Mouse (Mus musculus) lung, postnatal 10 days (tissue): ENCODE measurements at regions not wholly inside any gene's neighbourhood (a gene's known extent, or its start where the extent isn't known, plus 50 kb on each side); places are given as distances from the start of the nearest gene placed in this dataset.

Experiments
- DNase-seq: peaks from one replicate; pipeline ENCODE4 v3.0.0; 2021

GRCm38 (mm10) chr6:97741427-97741826 lies 65.4 kb upstream of the Mitf start:
- DNase-seq = no peak

- no peak for DNase-seq
Observed at GRCm38 (mm10) chr6:97740851-97741201, 66.0 kb upstream of the Mitf start.

- DNase-seq = peak; percentile 78
Observed at GRCm38 (mm10) chr6:97740107-97740850, 66.6 kb upstream of the Mitf start.

- DNase-seq = no peak
Observed at GRCm38 (mm10) chr6:97738846-97739245, 68.0 kb upstream of the Mitf start.

DNA sequence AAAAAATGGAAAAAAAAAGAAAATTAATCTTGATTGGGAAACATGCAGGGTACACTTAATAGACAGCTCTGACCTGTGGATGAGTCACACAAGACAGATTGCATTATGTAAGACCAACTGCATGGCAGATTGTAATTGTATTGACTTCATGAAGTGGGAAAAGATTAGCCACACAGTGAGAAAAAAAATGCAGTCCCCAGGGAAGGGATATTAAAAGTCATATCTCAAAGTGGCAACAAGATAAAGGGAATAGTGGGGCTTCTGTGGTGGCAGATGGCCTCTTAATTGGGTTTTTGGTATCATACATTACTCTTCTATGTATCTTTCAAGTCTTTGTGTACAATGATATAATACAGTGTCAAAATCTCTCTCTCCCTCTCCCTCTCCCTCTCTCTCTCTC lies 76.0 kb upstream of the Mitf start:
- DNase-seq = no peak

GRCm38 (mm10) chr6:97718184-97718910 lies 88.5 kb upstream of the Mitf start:
- no peak for DNase-seq

DNA sequence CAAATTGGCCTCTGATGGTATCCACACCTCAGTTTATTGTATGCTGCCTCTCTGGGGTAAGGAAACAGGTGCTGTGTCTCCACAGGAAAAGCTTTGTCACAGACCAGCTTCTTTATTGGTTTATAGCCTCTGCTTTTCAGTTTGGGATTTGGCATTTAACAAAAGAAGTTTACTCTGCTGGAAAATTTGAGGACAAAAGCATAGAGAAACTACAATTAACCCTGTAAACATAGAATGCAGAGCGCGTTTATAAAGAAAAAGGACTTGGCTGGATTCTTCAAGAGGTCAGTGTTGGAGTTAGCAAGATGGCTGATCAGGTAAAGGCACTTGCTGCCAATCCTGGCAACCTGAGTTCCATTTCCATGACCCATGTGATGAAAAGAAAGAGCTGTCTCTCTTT lies 90.1 kb upstream of the Frmd4b start:
- no peak for DNase-seq

- no peak for DNase-seq
Observed at GRCm38 (mm10) chr6:97704361-97704760, 87.0 kb upstream of the Frmd4b start.

GRCm38 (mm10) chr6:97699752-97700098 lies 82.4 kb upstream of the Frmd4b start:
- no peak for DNase-seq

DNA sequence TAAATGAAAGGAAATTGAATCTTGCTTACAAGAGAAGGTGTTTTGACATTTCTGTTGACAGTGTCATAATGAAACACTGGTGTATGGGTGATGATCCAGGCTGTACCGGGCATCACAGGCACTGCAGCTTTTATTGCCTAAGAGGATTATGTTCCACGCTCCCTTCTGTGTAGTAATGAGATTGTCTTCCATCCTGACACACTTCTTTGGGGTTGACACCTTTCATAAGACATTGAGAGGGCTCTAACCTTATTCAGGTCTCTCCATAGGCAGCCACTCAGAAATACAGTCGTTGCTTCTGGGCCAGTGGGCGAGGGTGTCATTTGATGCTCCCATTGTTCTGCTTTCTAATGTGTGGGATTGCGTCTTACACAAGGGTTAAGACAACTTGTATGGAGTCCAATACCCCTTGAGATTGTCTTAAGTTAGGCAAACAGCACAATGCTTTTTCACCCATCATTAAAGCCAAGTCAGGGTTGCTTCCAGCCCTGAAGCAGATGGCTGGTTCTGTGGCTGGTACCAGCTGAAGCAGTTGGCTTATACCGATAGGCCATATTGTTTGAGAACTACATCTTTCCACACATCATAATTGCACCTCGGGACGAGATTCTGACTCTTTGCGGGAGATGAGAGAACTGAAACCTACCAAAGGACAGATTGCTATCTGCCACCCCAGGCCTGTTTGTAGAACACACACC lies 81.9 kb upstream of the Frmd4b start:
- DNase-seq = no peak

GRCm38 (mm10) chr6:97693281-97693680 lies 75.9 kb upstream of the Frmd4b start:
- DNase-seq = no peak

DNA sequence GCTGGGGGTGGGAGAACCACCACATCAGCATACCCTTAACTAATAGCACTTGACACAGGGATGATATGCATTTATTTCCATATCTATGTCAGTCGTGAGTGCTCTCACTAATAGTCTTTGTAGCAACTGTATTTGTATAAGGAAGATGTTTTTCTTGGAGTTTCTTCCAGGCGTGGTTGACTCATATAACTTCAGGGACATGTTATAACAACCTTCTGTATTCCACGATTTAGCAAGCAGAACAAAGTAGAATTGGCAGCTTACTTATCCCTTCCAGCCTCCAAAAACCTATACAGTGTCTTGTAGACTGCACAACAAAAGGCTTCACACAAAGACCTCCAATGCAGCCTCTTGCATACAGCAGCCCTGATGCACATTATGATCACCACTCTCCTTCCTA lies 73.8 kb upstream of the Frmd4b start:
- DNase-seq = no peak

DNA sequence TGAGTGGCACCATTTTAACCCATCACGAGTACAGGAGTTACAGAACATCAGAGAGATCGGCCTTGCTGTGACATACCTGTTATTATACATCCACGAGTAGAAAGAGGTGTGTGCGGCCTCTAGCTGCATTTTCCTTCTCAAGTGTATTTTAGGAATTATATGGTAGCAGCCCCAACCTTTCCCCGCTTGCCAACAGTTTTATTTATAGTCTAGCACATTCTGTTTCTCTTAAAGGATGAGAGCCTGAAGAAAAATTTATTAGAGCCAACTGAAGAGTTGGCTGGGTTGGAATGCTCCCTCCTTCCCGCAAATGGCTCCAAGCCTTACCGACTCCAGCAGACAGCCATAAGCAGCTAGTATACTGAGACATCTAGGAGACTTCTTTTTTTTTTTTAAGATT lies 67.0 kb upstream of the Frmd4b start:
- DNase-seq = no peak

DNA sequence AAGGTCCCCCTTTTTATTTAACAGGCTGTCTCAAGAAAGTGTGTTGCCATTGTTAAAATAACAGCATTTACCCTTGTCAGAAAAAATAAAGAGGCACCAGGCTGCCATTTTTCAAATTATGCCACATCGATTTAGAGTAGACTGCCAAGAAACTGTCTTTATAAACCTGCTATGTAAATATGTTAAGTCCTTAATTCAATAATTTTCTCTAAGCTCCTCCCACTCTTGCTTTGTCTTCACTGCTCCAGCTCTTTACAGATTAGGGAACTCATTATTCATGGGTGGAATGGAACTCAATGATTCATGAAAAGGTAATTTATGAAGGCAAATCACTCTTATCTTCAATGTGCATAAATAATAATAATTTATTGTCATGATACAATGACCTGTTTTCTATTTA lies 64.9 kb upstream of the Frmd4b start:
- DNase-seq = no peak

- no peak for DNase-seq
Observed at GRCm38 (mm10) chr6:97675181-97675756, 57.9 kb upstream of the Frmd4b start.

DNA sequence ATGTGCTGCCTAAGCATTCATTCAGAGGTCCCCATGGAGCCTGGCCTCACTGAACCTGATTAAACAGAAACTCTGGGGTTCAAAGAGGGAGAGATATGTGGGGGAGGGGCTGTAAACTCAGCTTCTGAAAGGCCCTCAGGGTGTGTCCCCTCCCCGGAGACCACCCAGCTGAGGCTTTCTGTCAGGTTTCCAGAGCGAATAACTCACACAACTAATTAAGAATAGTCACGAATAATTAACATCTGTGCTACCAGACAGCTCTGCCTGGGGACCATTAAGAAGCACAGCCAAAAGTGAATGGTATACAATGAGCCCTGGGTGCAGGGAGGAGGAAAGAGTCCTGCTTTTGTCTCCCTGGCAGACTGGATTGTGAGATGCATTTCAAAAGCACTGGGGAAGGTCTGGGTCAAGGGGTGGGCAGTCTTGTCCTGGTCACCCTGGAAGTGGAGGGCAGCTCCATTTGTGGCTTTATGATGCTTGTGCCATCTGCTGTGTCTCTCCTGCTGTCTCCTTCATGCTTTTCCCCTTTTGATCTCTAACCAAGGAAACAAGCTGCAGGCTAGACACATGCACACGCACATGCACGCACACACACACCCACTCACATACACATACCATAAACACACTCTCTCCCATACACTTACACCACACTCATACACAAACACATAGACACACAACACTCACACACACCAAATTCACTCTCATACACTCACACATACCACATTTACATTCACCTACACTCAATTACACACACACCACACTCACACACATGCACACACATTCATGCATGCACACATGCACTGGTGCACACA lies 49.7 kb upstream of the Frmd4b start:
- DNase-seq = no peak
